8 mouse cellular contexts compared by ENCODE assay signal in the genomic region with DNA sequence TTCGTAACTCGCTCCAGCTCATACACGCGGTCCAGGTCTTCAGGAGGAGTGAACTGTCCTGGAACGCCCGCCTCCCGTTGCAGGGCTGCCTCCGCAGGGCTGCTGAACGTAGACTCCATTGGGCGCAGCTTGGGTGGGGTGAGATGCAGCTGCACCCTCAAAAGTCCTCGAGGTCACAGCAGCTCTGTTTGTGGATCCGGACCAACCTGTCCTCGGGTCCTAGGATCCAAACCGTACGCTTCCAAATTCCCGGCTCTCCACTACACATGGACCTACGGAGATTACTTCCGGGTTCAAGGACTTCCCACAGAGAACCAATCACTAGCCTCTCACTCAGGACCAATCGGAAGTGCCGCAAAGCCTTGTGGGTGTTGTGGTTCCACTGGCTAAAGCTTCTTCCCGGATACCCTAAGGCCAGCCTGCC. TPM values are rescaled to one million over a fixed set of nuclear protein-coding genes. Genes with fewer than 3 reads are reported as not detected.
A peak's percentile ranks its signal among the peaks of the same experiment; 100 is the strongest.
DNase-seq lines count a peak whose midpoint lies in the region; ATAC-seq and TF ChIP-seq lines count a peak whose summit lies in the region.

A gene (minus strand): TSS at position 295 of the 424 bp plus-strand sequence.

- 0% methylated on average over 21 of the region's 21 CpGs for WGBS in forebrain, embryonic 13.5 days
- under 1% methylated on average over 21 of the region's 21 CpGs for WGBS in liver, embryonic 16.5 days (ENCODE audit: insufficient replicate concordance)
- under 1% methylated on average over 21 of the region's 21 CpGs for WGBS in neural tube, embryonic 13.5 days

- peak within 1 kb of the TSS; percentile 86 for H3K9ac ChIP-seq in ES-E14 (ENCODE audit: insufficient read depth, low read depth, low read length, poor library complexity, severe bottlenecking)
- H3K9ac ChIP-seq in forebrain, embryonic 13.5 days = peak within 1 kb of the TSS; percentile 66
- peak within 1 kb of the TSS; percentile 61 for H3K9ac ChIP-seq in liver, embryonic 16.5 days (ENCODE audit: low read depth, low read length)
- peak within 1 kb of the TSS; percentile 71 for H3K9ac ChIP-seq in neural tube, embryonic 13.5 days

- H3K4me3 ChIP-seq in ES-E14 (ENCODE audit: insufficient read depth in 1 of 2, low read depth in 1 of 2, low read length in 2 of 2, poor library complexity in 1 of 2, severe bottlenecking in 1 of 2) = peak within 1 kb of the TSS; percentile 88 to 95
- peak within 1 kb of the TSS; percentile 74 for H3K4me3 ChIP-seq in forebrain, embryonic 13.5 days
- peak within 1 kb of the TSS; percentile 83 for H3K4me3 ChIP-seq in liver, embryonic 16.5 days (ENCODE audit: low read depth, low read length)
- H3K4me3 ChIP-seq in neural tube, embryonic 13.5 days = peak within 1 kb of the TSS; percentile 76

- H3K27ac ChIP-seq in ES-E14 (ENCODE audit: insufficient read depth, low read depth, low read length, poor library complexity, severe bottlenecking) = no peak within 1 kb of the TSS
- H3K27ac ChIP-seq in forebrain, embryonic 13.5 days = no peak within 1 kb of the TSS
- no peak within 1 kb of the TSS; the same call in 1 of the 2 replicates for H3K27ac ChIP-seq in liver, embryonic 16.5 days (ENCODE audit: low read length)
- no peak within 1 kb of the TSS for H3K27ac ChIP-seq in neural tube, embryonic 13.5 days (replicated peaks)

- H3K4me1 ChIP-seq in ES-E14 (ENCODE audit: control insufficient read depth in 2 of 2, insufficient read depth in 2 of 2, low read length in 2 of 2, poor library complexity in 1 of 2) = peaks cover 3% of the 10 kb centered on the region in 2 experiments; a peak in 2 of 4 replicates
- H3K4me1 ChIP-seq in forebrain, embryonic 13.5 days = peaks cover 21% of the 10 kb centered on the region
- H3K4me1 ChIP-seq in liver, embryonic 16.5 days (ENCODE audit: control insufficient read depth, low read depth, low read length) = peaks cover 14% of the 10 kb centered on the region
- peaks cover 19% of the 10 kb centered on the region for H3K4me1 ChIP-seq in neural tube, embryonic 13.5 days (replicated peaks)

- peak within 1 kb of the TSS; percentile 92 for H3K4me2 ChIP-seq in forebrain, embryonic 13.5 days
- H3K4me2 ChIP-seq in liver, embryonic 16.5 days (ENCODE audit: low read depth, low read length) = peak within 1 kb of the TSS; percentile 83
- peak within 1 kb of the TSS; percentile 94 for H3K4me2 ChIP-seq in neural tube, embryonic 13.5 days

- peak; percentile 72 for ATAC-seq in cerebellum, adult (ENCODE audit: insufficient number of reproducible peaks, low FRiP score, low TSS enrichment)
- ATAC-seq in forebrain, embryonic 13.5 days = peak; percentile 89
- peak; percentile 78 for ATAC-seq in liver, embryonic 16.5 days (ENCODE audit: low read depth)
- ATAC-seq in neural tube, embryonic 13.5 days (ENCODE audit: low read depth) = peak; percentile 84

- DNase-seq in ES-E14 (ENCODE audit: low read depth, low spot score) = peak; percentile 69
- peak; percentile 88 to 91 for DNase-seq in heart, postnatal 10 days
- DNase-seq in kidney, postnatal 4 days = peak; percentile 80 to 86
- peak; percentile 86 for DNase-seq in testis, postnatal 10 days (ENCODE audit: low spot score)

- H3K9me3 ChIP-seq in ES-E14 (ENCODE audit: control insufficient read depth, insufficient read depth, low read depth, low read length) = no peaks in the 10 kb centered on the region
- H3K9me3 ChIP-seq in forebrain, embryonic 13.5 days (replicated peaks) = no peaks in the 10 kb centered on the region
- H3K9me3 ChIP-seq in liver, embryonic 16.5 days (replicated peaks; ENCODE audit: control insufficient read depth, low read length) = no peaks in the 10 kb centered on the region
- H3K9me3 ChIP-seq in neural tube, embryonic 13.5 days = no peaks in the 10 kb centered on the region

- intact Hi-C loops in heart, postnatal 10 days (cut with DNase I) = loop anchor here (2.0 kb wide), 1 partner anchor 23 kb away; a partner anchor contains a TSS

- in situ Hi-C loops in ES-E14 (cut with MboI; ENCODE audit: low sequenced_read_pairs in 2 of 2, unreplicated experiment in 2 of 2) = no loop called here

- H3K36me3 ChIP-seq in ES-E14 (ENCODE audit: control insufficient read depth, insufficient read depth, low read length, poor library complexity, severe bottlenecking) = peaks cover 27% of the 10 kb centered on the region
- peaks cover 48% of the 10 kb centered on the region for H3K36me3 ChIP-seq in forebrain, embryonic 13.5 days (ENCODE audit: poor library complexity, severe bottlenecking)
- no peaks in the 10 kb centered on the region; the same call in 1 of the 2 replicates for H3K36me3 ChIP-seq in liver, embryonic 16.5 days (ENCODE audit: control insufficient read depth, insufficient read depth)
- peaks cover 51% of the 10 kb centered on the region for H3K36me3 ChIP-seq in neural tube, embryonic 13.5 days

- no peaks in the 10 kb centered on the region for H3K27me3 ChIP-seq in forebrain, embryonic 13.5 days
- no peaks in the 10 kb centered on the region for H3K27me3 ChIP-seq in liver, embryonic 16.5 days (ENCODE audit: control insufficient read depth, insufficient read depth, low read depth, low read length)
- no peaks in the 10 kb centered on the region for H3K27me3 ChIP-seq in neural tube, embryonic 13.5 days

TF ChIP-seq in ES-E14, 5 proteins besides CTCF, POLR2A, EP300 and RAD21:
- TF ChIP-seq CHD2 (IDR thresholded peaks at IDR 0.05; ENCODE audit: low read depth, low read length) (peak; percentile 79), HCFC1 (IDR thresholded peaks at IDR 0.05; ENCODE audit: borderline replicate concordance, insufficient read depth, low read length) (peak; percentile 93), ZC3H11A (IDR thresholded peaks at IDR 0.05; ENCODE audit: borderline replicate concordance, low read depth, low read length) (no peak), MAFK (IDR thresholded peaks at IDR 0.05; ENCODE audit: insufficient read depth, low read depth, low read length) (no peak), ZNF384 (IDR thresholded peaks at IDR 0.05; ENCODE audit: low read depth, low read length) (no peak)
TF ChIP-seq in ES-E14: peak in this region for 2.

RNA-seq across cellular contexts. Expression of the gene that starts here (rescaled TPM):
- total RNA-seq in ES-E14 (2012; rRNA removed) = 25.1 and 36.1 TPM in 2 replicates
- 27.3 and 28.5 TPM in 2 replicates for polyA plus RNA-seq in forebrain, embryonic 13.5 days (2015; fragmentation: Nextera tagmentation; extraction: Ambion mirVana)
- total RNA-seq in heart, postnatal 10 days (2021) = 1 to 10 TPM; 2.8 to 4.8 TPM
- polyA plus RNA-seq in liver, embryonic 16.5 days (2015; fragmentation: Nextera tagmentation; extraction: Ambion mirVana) = 5.1 and 5.8 TPM in 2 replicates
- polyA plus RNA-seq in neural tube, embryonic 13.5 days (2015; fragmentation: Nextera tagmentation; extraction: Ambion mirVana) = 21.3 and 22.0 TPM in 2 replicates
